Mouse (Mus musculus) ES-Bruce4 (cell line): ENCODE results near the gene Capn15. TPM values are rescaled to one million over a fixed set of nuclear protein-coding genes. Genes with fewer than 3 reads are reported as not detected.

Experiments used
- H3K27ac ChIP-seq: 2 replicates; pipeline ENCODE4 v1.5.1; 2012; ENCODE audit warnings: low read length, inconsistent platforms; ENCODE audit not compliant: insufficient read depth
- H3K27me3 ChIP-seq: 2 replicates; pipeline ENCODE4 v1.6.1; 2012; ENCODE audit warnings: mild to moderate bottlenecking, low read length, inconsistent platforms; ENCODE audit not compliant: control insufficient read depth, poor library complexity, insufficient read depth, severe bottlenecking
- H3K36me3 ChIP-seq: 2 replicates; pipeline ENCODE4 v1.6.1; 2012; ENCODE audit warnings: inconsistent platforms, mild to moderate bottlenecking, low read length, moderate library complexity; ENCODE audit not compliant: control insufficient read depth, poor library complexity, insufficient read depth, severe bottlenecking
- H3K4me1 ChIP-seq: one replicate; pipeline ENCODE4 v1.8.1; 2011; ENCODE audit warnings: low read length; ENCODE audit not compliant: control insufficient read depth, insufficient read depth
- H3K4me3 ChIP-seq: 2 replicates; pipeline ENCODE4 v1.5.1; 2011; ENCODE audit warnings: low read depth, mild to moderate bottlenecking, low read length
- H3K9ac ChIP-seq: 2 replicates; pipeline ENCODE4 v1.6.1; 2012; ENCODE audit warnings: low read depth, mild to moderate bottlenecking, inconsistent platforms; ENCODE audit not compliant: poor library complexity, severe bottlenecking
- H3K9me3 ChIP-seq: replicated peaks from 2 replicates; pipeline ENCODE4 v1.6.1; 2012; ENCODE audit warnings: mild to moderate bottlenecking, low read length, inconsistent platforms; ENCODE audit not compliant: control insufficient read depth, poor library complexity, insufficient read depth, severe bottlenecking
- CTCF ChIP-seq: IDR thresholded peaks from one replicate; pipeline ENCODE4 v1.8.1; 2011; ENCODE audit warnings: low read depth, low read length
- EP300 ChIP-seq: IDR thresholded peaks from 2 replicates; pipeline ENCODE4 v1.6.1; 2011; ENCODE audit warnings: low read depth, low read length; ENCODE audit not compliant: insufficient read depth
- POLR2A ChIP-seq: IDR thresholded peaks from one replicate; pipeline ENCODE4 v1.8.1; 2011; ENCODE audit warnings: low read length; ENCODE audit not compliant: insufficient read depth
- polyA plus RNA-seq: library from polyadenylated mRNA; stranded (reverse); fragments of >200 nt; gene quantifications from 2 replicates; pipeline ENCODE4 v1.2.4, GENCODE M21; 2011; ENCODE audit warnings: low read depth; ENCODE audit not compliant: missing spikeins, insufficient read depth, insufficient read length

Capn15 gene
- polyA plus RNA-seq, 1 experiment, result 14.2 TPM

DNA sequence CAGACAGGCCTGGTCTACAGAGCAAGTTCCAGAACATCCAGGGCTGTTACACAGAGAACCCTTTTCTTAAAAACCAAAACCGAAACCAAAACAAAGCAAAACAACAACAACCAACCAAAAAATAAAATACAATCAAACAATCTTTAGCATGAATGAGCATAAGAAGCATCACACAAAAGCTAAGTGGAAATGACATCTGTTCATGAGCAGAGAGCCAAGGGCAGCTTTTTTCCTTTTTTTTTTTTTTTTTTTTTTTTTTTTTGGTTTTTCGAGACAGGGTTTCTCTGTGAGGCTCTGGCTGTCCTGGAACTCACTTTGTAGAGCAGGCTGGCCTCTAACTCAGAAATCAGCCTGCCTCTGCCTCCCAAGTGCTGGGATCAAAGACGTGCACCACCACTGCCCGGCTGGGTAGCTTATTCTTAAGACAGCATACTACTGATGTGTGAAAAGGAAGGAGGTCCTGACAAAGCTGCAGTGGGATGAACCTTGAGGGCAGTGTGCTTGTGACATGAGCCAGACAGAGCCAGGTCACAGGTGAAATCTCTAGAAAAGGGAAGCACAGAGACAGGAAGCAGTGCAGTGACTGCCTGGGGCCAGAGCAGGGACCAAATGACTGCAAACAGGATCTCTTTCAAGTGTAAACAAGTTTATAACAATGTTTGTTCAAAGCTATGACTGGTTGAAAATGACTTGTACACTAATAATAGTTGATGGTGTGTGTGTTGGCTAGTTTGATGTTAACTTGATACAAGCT lies 14.5 kb downstream of the Capn15 start:
- H3K9ac ChIP-seq, result no peak overlapping the region
- no peaks in the 10 kb centered on the region for H3K4me1 ChIP-seq
- no peaks in the 10 kb centered on the region for H3K36me3 ChIP-seq
- TF ChIP-seq POLR2A (no peak), CTCF (no peak), EP300 (no peak)
- no peaks in the 10 kb centered on the region for H3K27me3 ChIP-seq
- H3K9me3 ChIP-seq, result no peaks in the 10 kb centered on the region
- no peak overlapping the region for H3K4me3 ChIP-seq
- H3K27ac ChIP-seq, result no peak overlapping the region

DNA sequence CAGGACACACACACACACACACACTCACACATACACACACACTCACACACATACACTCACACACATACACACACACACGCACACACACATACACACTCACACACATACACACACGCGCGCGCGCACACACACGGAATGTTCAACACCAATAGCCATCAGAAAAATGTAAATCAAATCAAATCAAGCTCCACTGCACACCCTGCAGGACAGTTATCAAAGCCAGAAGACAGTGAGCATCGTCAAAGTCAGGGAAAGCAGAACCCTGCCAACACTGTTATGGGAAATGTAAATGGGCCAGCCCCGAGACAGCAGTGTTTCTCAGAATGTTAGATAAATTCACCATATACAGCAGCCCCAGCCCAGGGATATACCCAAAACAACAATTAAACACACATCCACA lies 15.1 kb downstream of the Capn15 start:
- Histone ChIP-seq H3K36me3 (no peaks in the 10 kb centered on the region), H3K4me3 (no peak overlapping the region), H3K27me3 (no peaks in the 10 kb centered on the region), H3K4me1 (no peaks in the 10 kb centered on the region), H3K27ac (no peak overlapping the region), H3K9ac (no peak overlapping the region), H3K9me3 (no peaks in the 10 kb centered on the region)
- TF ChIP-seq EP300 (no peak), CTCF (no peak), POLR2A (no peak)

DNA sequence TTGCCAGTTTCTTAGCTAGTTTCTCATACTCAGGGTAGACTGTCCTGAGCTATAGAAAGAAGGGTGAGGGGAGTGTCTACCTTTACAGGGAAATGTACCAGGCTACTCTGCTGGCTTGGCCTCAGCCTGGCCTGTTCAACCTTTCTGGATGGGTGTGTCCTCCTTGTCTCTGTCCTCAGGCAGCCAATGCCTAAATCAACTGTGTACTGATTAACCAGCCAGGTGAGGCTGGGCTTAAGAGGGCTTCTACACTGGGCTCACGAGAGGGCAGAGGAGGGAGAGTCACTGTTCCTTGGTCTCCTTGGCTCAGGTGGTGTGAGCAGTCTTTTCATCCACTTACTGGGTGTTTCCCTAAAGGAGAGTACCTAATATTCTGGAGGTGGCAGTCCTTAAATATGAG lies 17.4 kb downstream of the Capn15 start:
- Histone ChIP-seq H3K9me3 (no peaks in the 10 kb centered on the region), H3K27me3 (no peaks in the 10 kb centered on the region), H3K9ac (no peak overlapping the region), H3K4me3 (no peak overlapping the region), H3K27ac (no peak overlapping the region), H3K4me1 (no peaks in the 10 kb centered on the region), H3K36me3 (no peaks in the 10 kb centered on the region)
- TF ChIP-seq CTCF (no peak), EP300 (no peak), POLR2A (no peak)

DNA sequence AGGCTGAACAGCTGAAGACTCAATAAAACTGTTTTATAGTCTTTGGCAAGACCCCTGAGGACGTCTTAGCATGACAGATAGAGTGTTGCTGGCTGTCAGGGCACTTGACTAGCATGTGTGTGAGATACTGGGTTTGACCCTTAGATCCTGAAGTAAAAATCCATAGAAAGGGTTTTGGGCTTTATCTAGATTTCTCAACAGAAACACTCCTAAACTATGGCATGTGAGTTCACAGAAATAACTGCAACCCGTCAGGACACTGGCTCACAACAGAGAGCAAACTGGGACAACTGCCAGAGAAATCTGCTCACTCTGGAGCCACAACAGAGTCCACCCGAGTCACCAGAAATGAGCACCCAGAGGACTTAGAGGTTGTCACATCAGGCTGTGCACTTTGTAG lies 17.9 kb downstream of the Capn15 start:
- Histone ChIP-seq H3K4me1 (no peaks in the 10 kb centered on the region), H3K9me3 (no peaks in the 10 kb centered on the region), H3K27ac (no peak overlapping the region), H3K4me3 (no peak overlapping the region), H3K36me3 (no peaks in the 10 kb centered on the region), H3K9ac (no peak overlapping the region), H3K27me3 (no peaks in the 10 kb centered on the region)
- TF ChIP-seq POLR2A (no peak), EP300 (no peak)

DNA sequence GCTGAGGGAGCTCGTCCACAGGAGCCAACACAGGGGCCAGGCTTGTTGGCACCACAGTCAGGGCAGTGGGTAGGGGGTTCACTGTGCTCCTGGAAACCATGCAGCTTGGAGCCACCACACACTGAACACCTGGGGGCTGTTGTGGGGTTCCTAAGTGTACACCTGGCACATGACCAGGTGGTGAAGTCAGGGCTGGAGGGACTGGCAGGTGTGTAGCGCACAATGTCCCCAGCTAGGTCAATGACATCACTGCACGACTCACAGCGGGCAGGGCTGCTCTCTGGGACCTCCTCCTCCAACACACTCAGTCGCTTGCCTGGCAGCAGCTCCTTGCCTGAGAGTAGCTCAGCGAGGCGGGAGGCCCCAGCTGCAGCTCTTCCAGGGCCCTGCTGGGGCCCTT lies 21.3 kb downstream of the Capn15 start:
- no peak overlapping the region for H3K4me3 ChIP-seq
- H3K27me3 ChIP-seq, result no peaks in the 10 kb centered on the region
- H3K9me3 ChIP-seq, result no peaks in the 10 kb centered on the region
- H3K27ac ChIP-seq, result no peak overlapping the region
- no peaks in the 10 kb centered on the region for H3K4me1 ChIP-seq
- TF ChIP-seq CTCF, result no peak
- TF ChIP-seq EP300, result no peak
- no peak for TF ChIP-seq POLR2A
- H3K9ac ChIP-seq, result no peak overlapping the region
- no peaks in the 10 kb centered on the region for H3K36me3 ChIP-seq

DNA sequence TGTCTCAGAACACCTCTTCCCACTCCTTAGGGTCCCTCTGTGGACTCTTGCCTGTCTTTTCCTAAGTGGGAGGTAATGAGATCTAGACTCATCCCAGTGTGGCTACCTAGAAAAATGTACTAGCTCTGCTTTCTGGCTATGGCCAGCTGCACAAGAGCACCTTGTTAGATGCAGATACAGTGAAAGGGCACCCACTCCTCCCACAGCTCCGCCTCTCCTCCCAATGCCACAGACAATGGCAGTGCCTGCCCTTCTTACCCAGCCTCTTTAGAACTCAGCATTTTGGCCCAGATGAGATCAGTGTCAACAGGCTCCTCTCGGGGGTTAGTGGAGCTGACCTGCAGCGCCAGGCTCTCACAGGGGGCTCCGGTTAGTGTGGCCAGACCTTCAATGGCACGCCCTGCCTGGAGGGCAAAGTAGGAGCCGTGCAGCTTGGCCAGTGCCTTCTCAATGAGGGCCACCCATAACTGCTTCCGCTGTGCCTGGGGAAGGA lies 23.1 kb downstream of the Capn15 start:
- TF ChIP-seq EP300, result no peak
- H3K4me3 ChIP-seq, result no peak overlapping the region
- no peak overlapping the region for H3K9ac ChIP-seq
- no peaks in the 10 kb centered on the region for H3K36me3 ChIP-seq
- H3K27me3 ChIP-seq, result no peaks in the 10 kb centered on the region
- no peaks in the 10 kb centered on the region for H3K9me3 ChIP-seq
- H3K4me1 ChIP-seq, result no peaks in the 10 kb centered on the region
- H3K27ac ChIP-seq, result no peak overlapping the region
